Mouse (Mus musculus): ENCODE results near the gene Mterf4. TPM values are rescaled to one million over a fixed set of nuclear protein-coding genes. Genes with fewer than 3 reads are reported as not detected.

Mterf4 gene
- polyA plus RNA-seq, 1 experiment from 2014 or later, result 34.5 TPM

GRCm38 (mm10) chr1:93255761-93256160 lies 50.0 kb downstream of the Mterf4 start:
- H3K4me2 ChIP-seq, result no peak overlapping the region
- H3K27me3 ChIP-seq, result no peaks in the 10 kb centered on the region
- no peak for ATAC-seq
- H3K9me3 ChIP-seq (replicated peaks), result no peaks in the 10 kb centered on the region
- H3K4me1 ChIP-seq, result no peaks in the 10 kb centered on the region
- no peaks in the 10 kb centered on the region for H3K36me3 ChIP-seq (ENCODE audit: poor library complexity, severe bottlenecking)
- no peak overlapping the region for H3K27ac ChIP-seq
- no peak overlapping the region for H3K9ac ChIP-seq
- 90% methylated on average over 7 of the region's 7 CpGs for WGBS
- H3K4me3 ChIP-seq, result no peak overlapping the region

- Histone ChIP-seq H3K36me3 (ENCODE audit: poor library complexity, severe bottlenecking) (no peaks in the 10 kb centered on the region), H3K27ac (no peak overlapping the region), H3K4me2 (no peak overlapping the region), H3K9me3 (replicated peaks) (no peaks in the 10 kb centered on the region), H3K4me1 (no peaks in the 10 kb centered on the region), H3K4me3 (no peak overlapping the region), H3K27me3 (no peaks in the 10 kb centered on the region), H3K9ac (no peak overlapping the region)
- no peak for ATAC-seq
- 66% methylated on average over 2 of the region's 2 CpGs for WGBS
Measured at GRCm38 (mm10) chr1:93252586-93252985, 53.1 kb downstream of the Mterf4 start.

Small RNA genes within 50 kb of the gene (microRNA-seq; reads per million reads assigned to microRNA genes)
- not detected for gene Mir6345
- not detected for gene Mir6901
- not detected for gene Mir6902

Other genes starting within 250 kb of the Mterf4 start
- 205 and 224 TPM in 2 replicates for gene Kif1a, start 204.0 kb downstream of the Mterf4 start, polyA plus RNA-seq (2015; fragmentation: Nextera tagmentation; extraction: Ambion mirVana)
- gene Agxt, start 170.7 kb downstream of the Mterf4 start, polyA plus RNA-seq (2015; fragmentation: Nextera tagmentation; extraction: Ambion mirVana), result not detected in 2 replicates
- gene 2310007B03Rik, start 145.0 kb downstream of the Mterf4 start, polyA plus RNA-seq (2015; fragmentation: Nextera tagmentation; extraction: Ambion mirVana), result 0.08 and 0.16 TPM in 2 replicates
- gene Crocc2, start 137.2 kb downstream of the Mterf4 start, polyA plus RNA-seq (2015; fragmentation: Nextera tagmentation; extraction: Ambion mirVana), result 0.10 and 0.20 TPM in 2 replicates
- gene Sned1, start 70.1 kb downstream of the Mterf4 start, polyA plus RNA-seq (2015; fragmentation: Nextera tagmentation; extraction: Ambion mirVana), result 2.1 and 2.2 TPM in 2 replicates
- 71.1 and 76.5 TPM in 2 replicates for gene Ppp1r7, start 36.9 kb upstream of the Mterf4 start, polyA plus RNA-seq (2015; fragmentation: Nextera tagmentation; extraction: Ambion mirVana)
- 14.6 and 17.7 TPM in 2 replicates for gene Pask, start 37.6 kb upstream of the Mterf4 start, polyA plus RNA-seq (2015; fragmentation: Nextera tagmentation; extraction: Ambion mirVana)
- 0.16 TPM in 1 of 2 replicates, not detected in the other for gene Ano7, start 68.0 kb upstream of the Mterf4 start, polyA plus RNA-seq (2015; fragmentation: Nextera tagmentation; extraction: Ambion mirVana)
- 82.5 and 97.8 TPM in 2 replicates for gene Hdlbp, start 172.9 kb upstream of the Mterf4 start, polyA plus RNA-seq (2015; fragmentation: Nextera tagmentation; extraction: Ambion mirVana)
- 2.7 and 3.5 TPM in 2 replicates for gene Farp2, start 206.2 kb upstream of the Mterf4 start, polyA plus RNA-seq (2015; fragmentation: Nextera tagmentation; extraction: Ambion mirVana)

Data from forebrain, embryonic 13.5 days (tissue).